Mouse (Mus musculus) bone marrow, adult 2 months (tissue): ENCODE results near the gene Hsf3. TPM values are rescaled to one million over a fixed set of nuclear protein-coding genes. Genes with fewer than 3 reads are reported as not detected.
"Not testable (repeated sequence)": the region's sequence is repeated elsewhere in the genome, so short reads cannot be mapped to it uniquely, and the experiment has no call there.

Experiments
- H3K27ac ChIP-seq: fragments of 200-500 bp; 2 replicates; pipeline ENCODE4 v1.5.1; 2012; ENCODE audit warnings: low read depth, mild to moderate bottlenecking, control low read depth, inconsistent platforms, low read length; ENCODE audit not compliant: control insufficient read depth, poor library complexity, insufficient read depth
- H3K4me1 ChIP-seq: fragments of 200-500 bp; 2 replicates; pipeline ENCODE4 v1.6.1; 2011; ENCODE audit warnings: low read length; ENCODE audit not compliant: control insufficient read depth, insufficient read depth
- H3K4me3 ChIP-seq: fragments of 200-500 bp; replicated peaks from 2 replicates; pipeline ENCODE3; 2011; ENCODE audit warnings: mild to moderate bottlenecking, low read depth, low read length, control low read depth; ENCODE audit not compliant: control insufficient read depth
- CTCF ChIP-seq: fragments of 200-500 bp; IDR thresholded peaks from 2 replicates; pipeline ENCODE4 v1.5.1; 2011; ENCODE audit warnings: low read length, control low read depth; ENCODE audit not compliant: control insufficient read depth, insufficient read depth
- POLR2A ChIP-seq: fragments of 200-500 bp; IDR thresholded peaks from 2 replicates; pipeline ENCODE4 v1.6.1; 2011; ENCODE audit warnings: low read depth, mild to moderate bottlenecking, control low read depth, low read length, borderline replicate concordance; ENCODE audit not compliant: control insufficient read depth
- WGBS: fragments of 180-500 bp; shearing (Covaris S2); methylation state at CpG from one replicate; pipeline ENCODE4 v1.1.7; 2018; 5-methylcytosine and 5-hydroxymethylcytosine counted together
- polyA plus RNA-seq: library from polyadenylated mRNA; stranded (reverse); fragments of >200 nt; gene quantifications from 2 replicates; pipeline ENCODE4 v1.2.4, GENCODE M21; 2011; ENCODE audit warnings: low replicate concordance; ENCODE audit not compliant: missing spikeins, insufficient read depth, insufficient read length

The Hsf3 gene
- polyA plus RNA-seq: not detected in 2 replicates

- no peak within 1 kb of the TSS for H3K4me3 ChIP-seq
- WGBS: 44% methylated on average over 9 of the region's 9 CpGs
Observed at GRCm38 (mm10) chrX:96456201-96456963, at the start of gene Hsf3. TSS of gene Hsf3 (minus strand) at chrX:96456294.

DNA sequence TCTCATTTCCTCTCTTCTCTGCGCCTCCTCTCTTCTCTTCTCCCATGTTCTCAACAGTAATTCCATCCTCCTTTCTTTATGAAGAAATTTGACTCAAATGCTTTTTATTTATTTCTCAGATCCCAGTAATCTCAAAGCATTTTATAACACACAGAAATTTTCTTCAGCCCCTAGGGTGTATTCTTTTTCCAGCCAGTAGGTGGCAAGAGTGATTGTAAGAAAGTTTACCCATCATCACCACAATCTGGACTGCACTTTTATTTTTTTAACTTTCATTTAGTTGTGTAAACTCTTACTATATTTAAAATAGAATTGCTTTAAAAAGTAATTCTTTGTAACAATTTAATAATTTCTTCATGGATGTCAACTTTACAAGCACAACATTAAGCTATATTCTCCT, 45.5 kb upstream of the Hsf3 start:
- no peak for TF ChIP-seq POLR2A
- no peak for TF ChIP-seq CTCF
- no peak overlapping the region for H3K4me3 ChIP-seq
- H3K27ac ChIP-seq: no peak overlapping the region
- 22% methylated on average over 1 of the region's 1 CpGs for WGBS
- H3K4me1 ChIP-seq: no peaks in the 10 kb centered on the region

More at GRCm38 (mm10) chrX:96456201-96456963, at the start of gene Hsf3:
- H3K4me1 ChIP-seq: no peaks in the 10 kb centered on the region
- no peak within 1 kb of the TSS for H3K27ac ChIP-seq
- no peak for TF ChIP-seq CTCF
- no peak for TF ChIP-seq POLR2A

GRCm38 (mm10) chrX:96455149-96455548, 945 bp downstream of the Hsf3 start, which contains the start of gene Heph:
TSS of gene Heph (plus strand) at chrX:96455359.
- Histone ChIP-seq H3K27ac (no peak within 1 kb of the TSS), H3K4me3 (no peak within 1 kb of the TSS), H3K4me1 (no peaks in the 10 kb centered on the region)
- TF ChIP-seq CTCF: no peak
- TF ChIP-seq POLR2A: no peak
- WGBS: 70% methylated on average over 2 of the region's 2 CpGs

DNA sequence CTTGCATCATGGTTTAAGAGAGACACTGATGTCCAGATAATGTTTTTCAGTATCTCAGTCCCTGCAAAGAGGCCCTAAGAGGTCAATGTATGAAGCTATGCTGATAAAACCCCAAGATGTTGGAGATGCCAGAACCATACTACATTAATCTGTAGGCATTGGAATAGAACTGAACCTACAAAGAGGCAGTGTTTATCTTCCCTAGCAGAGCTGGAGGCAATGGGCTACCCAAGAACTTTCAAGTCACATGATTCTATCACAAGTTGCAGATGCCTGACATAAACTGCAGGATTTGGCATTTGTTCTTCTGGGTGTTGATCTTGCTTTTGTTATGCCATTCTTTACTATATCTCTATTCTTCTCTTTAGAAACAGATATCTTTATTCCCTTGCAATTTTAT, 36.7 kb downstream of the Hsf3 start:
- H3K4me3 ChIP-seq: no peak overlapping the region
- no peaks in the 10 kb centered on the region for H3K4me1 ChIP-seq
- TF ChIP-seq CTCF (no peak), POLR2A (no peak)
- H3K27ac ChIP-seq: no peak overlapping the region

DNA sequence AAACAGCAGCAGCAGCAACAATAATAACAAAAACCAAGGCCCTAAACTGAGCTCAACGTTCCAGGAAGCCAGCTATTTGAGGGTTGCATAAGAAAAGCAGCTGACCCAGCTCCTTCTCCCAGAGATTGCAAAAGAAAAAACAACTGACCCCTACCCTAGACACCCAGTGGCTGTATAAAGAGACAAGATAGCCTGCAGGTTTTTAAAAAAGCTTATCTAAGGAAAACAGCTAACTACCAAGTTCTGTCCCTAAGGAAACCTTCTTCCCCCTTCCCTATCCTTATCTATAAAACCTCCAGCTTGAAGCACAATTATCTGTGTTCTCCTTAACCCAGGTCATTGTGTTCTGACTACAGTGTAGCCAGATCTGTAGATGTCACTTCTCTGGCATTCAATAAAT, 38.4 kb downstream of the Hsf3 start:
- Histone ChIP-seq H3K4me1 (no peaks in the 10 kb centered on the region), H3K27ac (no peak overlapping the region), H3K4me3 (no peak overlapping the region)
- 33% methylated on average over 1 of the region's 1 CpGs for WGBS
- TF ChIP-seq POLR2A (no peak), CTCF (no peak)

GRCm38 (mm10) chrX:96416970-96417369, 39.1 kb downstream of the Hsf3 start:
- WGBS: 69% methylated on average over 1 of the region's 1 CpGs
- Histone ChIP-seq H3K4me3 (no peak overlapping the region), H3K27ac (no peak overlapping the region), H3K4me1 (no peaks in the 10 kb centered on the region)
- TF ChIP-seq POLR2A: no peak
- TF ChIP-seq CTCF: no peak

GRCm38 (mm10) chrX:96415351-96415750, 40.7 kb downstream of the Hsf3 start:
- H3K4me3 ChIP-seq, H3K4me1 ChIP-seq, H3K27ac ChIP-seq: not testable (repeated sequence)
- WGBS: 76% methylated on average over 4 of the region's 4 CpGs

DNA sequence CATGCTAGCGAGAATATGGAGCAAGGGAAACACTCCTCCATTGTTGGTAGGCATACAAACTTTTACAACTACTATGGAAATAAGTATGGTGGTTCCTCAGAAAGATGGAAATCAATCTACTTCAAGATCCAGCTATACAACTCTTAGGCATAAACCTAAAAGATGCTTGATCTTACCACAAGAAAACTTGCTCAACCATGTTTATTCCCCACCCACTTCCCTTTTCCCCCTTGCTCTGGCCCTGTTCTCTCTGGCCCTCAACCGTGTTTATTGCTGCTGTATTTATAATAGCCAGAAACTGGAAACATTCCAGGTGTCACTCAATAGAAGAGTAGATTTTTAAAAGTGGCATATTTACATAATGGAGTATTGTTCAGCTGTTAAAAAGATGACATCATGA, 117.0 kb downstream of the Hsf3 start:
- no peak overlapping the region for H3K27ac ChIP-seq
- no peaks in the 10 kb centered on the region for H3K4me1 ChIP-seq
- no peak for TF ChIP-seq POLR2A
- TF ChIP-seq CTCF: no peak
- WGBS: 38% methylated on average over 2 of the region's 2 CpGs
- no peak overlapping the region for H3K4me3 ChIP-seq

DNA sequence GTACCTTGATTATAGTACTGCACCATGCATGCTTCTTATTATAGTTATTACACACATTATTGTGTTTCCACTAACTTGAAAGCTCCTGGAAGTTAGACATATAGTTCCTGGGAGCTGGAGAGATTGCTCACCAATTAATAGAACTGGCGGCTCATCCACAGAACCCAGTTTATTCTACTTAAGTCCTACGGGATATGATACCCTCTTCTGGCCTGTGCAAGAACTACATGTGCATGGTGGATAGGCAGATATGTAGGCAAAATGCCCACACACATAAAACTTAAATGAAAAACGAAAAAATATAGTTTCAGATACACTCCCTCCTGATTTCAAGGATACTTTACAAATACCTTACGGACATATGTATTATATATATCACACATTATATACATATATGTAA, 126.3 kb downstream of the Hsf3 start:
- Histone ChIP-seq H3K4me1 (no peaks in the 10 kb centered on the region), H3K4me3 (no peak overlapping the region), H3K27ac (no peak overlapping the region)
- TF ChIP-seq POLR2A: no peak
- no peak for TF ChIP-seq CTCF
- WGBS: 33% methylated on average over 4 of the region's 4 CpGs
